Mouse (Mus musculus) spleen, postnatal 14 days (tissue): ENCODE measurements around the gene Susd1.

ENCODE experiments used
- DNase-seq, 2 experiments: peaks; one replicate each; pipeline ENCODE4 v3.0.0; 2021 to 2022; ENCODE audit warnings: low spot score in 2 of 2

Gene Susd1

GRCm38 (mm10) chr4:59381007-59381743 lies 57.3 kb downstream of the Susd1 start:
- no peak for DNase-seq

GRCm38 (mm10) chr4:59380478-59380877 lies 58.0 kb downstream of the Susd1 start:
- DNase-seq, result no peak

GRCm38 (mm10) chr4:59379876-59380275 lies 58.6 kb downstream of the Susd1 start:
- DNase-seq, result no peak

GRCm38 (mm10) chr4:59378631-59379030 lies 59.8 kb downstream of the Susd1 start:
- no peak for DNase-seq

GRCm38 (mm10) chr4:59374271-59374938 lies 64.0 kb downstream of the Susd1 start:
- DNase-seq, result no peak

GRCm38 (mm10) chr4:59372546-59373157 lies 65.8 kb downstream of the Susd1 start:
- DNase-seq, result no peak

- DNase-seq, result no peak
These were observed 66.5 kb downstream of the Susd1 start for GRCm38 (mm10) chr4:59371910-59372309.

GRCm38 (mm10) chr4:59369941-59370340 lies 68.5 kb downstream of the Susd1 start:
- DNase-seq, result no peak

- no peak for DNase-seq
These were observed 70.3 kb downstream of the Susd1 start for GRCm38 (mm10) chr4:59368118-59368517.

GRCm38 (mm10) chr4:59366206-59366605 lies 72.2 kb downstream of the Susd1 start:
- no peak for DNase-seq

GRCm38 (mm10) chr4:59365571-59365970 lies 72.9 kb downstream of the Susd1 start:
- no peak for DNase-seq

GRCm38 (mm10) chr4:59364229-59365173 lies 73.9 kb downstream of the Susd1 start:
- no peak for DNase-seq

GRCm38 (mm10) chr4:59363041-59363440 lies 75.4 kb downstream of the Susd1 start:
- DNase-seq, result no peak

- DNase-seq, result peak; percentile 68 to 83
These were observed 77.7 kb downstream of the Susd1 start for GRCm38 (mm10) chr4:59360704-59361103.

GRCm38 (mm10) chr4:59359921-59360320 lies 78.5 kb downstream of the Susd1 start:
- no peak for DNase-seq

- no peak for DNase-seq
These were observed 79.5 kb downstream of the Susd1 start for GRCm38 (mm10) chr4:59358960-59359359.

- no peak for DNase-seq
These were observed 83.0 kb downstream of the Susd1 start for GRCm38 (mm10) chr4:59355421-59355820.

- DNase-seq, result no peak
These were observed 83.8 kb downstream of the Susd1 start for GRCm38 (mm10) chr4:59354666-59355065.

GRCm38 (mm10) chr4:59351938-59352337 lies 86.5 kb downstream of the Susd1 start:
- no peak for DNase-seq

GRCm38 (mm10) chr4:59350354-59350753 lies 88.1 kb downstream of the Susd1 start:
- DNase-seq, result no peak

- no peak for DNase-seq
These were observed 88.8 kb downstream of the Susd1 start for GRCm38 (mm10) chr4:59349425-59350185.
